Mouse (Mus musculus): ENCODE data around the gene Prnd. TPM values are rescaled to one million over a fixed set of nuclear protein-coding genes. Genes with fewer than 3 reads are reported as not detected.

Gene Prnd
- total and polyA plus RNA-seq, 3 experiments, result 0.76 to 11.4 (median 5.6) TPM

- H3K36me3 ChIP-seq (replicated peaks in 1 of 2; ENCODE audit: control insufficient read depth in 1 of 2, insufficient read depth in 1 of 2, low read length in 1 of 2), result peaks cover 47 to 72% of the 10 kb centered on the region in 2 experiments
- H3K27ac ChIP-seq (ENCODE audit: insufficient read depth, low read depth), result no peak overlapping the region
- H3K79me2 ChIP-seq (replicated peaks; ENCODE audit: control insufficient read depth, extremely low read depth, insufficient read depth, poor library complexity, severe bottlenecking), result no peaks in the 10 kb centered on the region; the same call in 1 of the 2 replicates
- dilution Hi-C loops (cut with MboI; ENCODE audit: extremely low pct_ligation_motif_present, extremely low pct_unique_long_range_greater_than_20kb, low sequenced_read_pairs) (no loop called here), in situ Hi-C loops (cut with MboI; ENCODE audit: low pct_ligation_motif_present, low pct_unique_long_range_greater_than_20kb, low sequenced_read_pairs) (no loop called here)
- no peak overlapping the region for H3K9ac ChIP-seq (ENCODE audit: insufficient read depth, low read depth)
- no peak overlapping the region for H3K4me3 ChIP-seq (replicated peaks in 1 of 3; ENCODE audit: low read depth in 2 of 3, low read length in 2 of 3, poor library complexity in 1 of 3)
- H3K4me1 ChIP-seq (ENCODE audit: control insufficient read depth in 1 of 2, insufficient read depth in 2 of 2), result peaks cover 19 to 76% of the 10 kb centered on the region in 2 experiments
- DNase-seq (ENCODE audit: extremely low read depth), result no peak
- no peak overlapping the region for H3K4me2 ChIP-seq (ENCODE audit: insufficient read depth, low read depth, poor library complexity, severe bottlenecking)
- TF ChIP-seq NRF1 (IDR thresholded peaks at IDR 0.05; ENCODE audit: low read depth, low read length) (no peak), USF1 (IDR thresholded peaks at IDR 0.05; ENCODE audit: low read depth, low read length) (no peak), MAZ (IDR thresholded peaks at IDR 0.05; ENCODE audit: low read depth, low read length) (no peak), GABPA (IDR thresholded peaks at IDR 0.05; ENCODE audit: insufficient replicate concordance, low read depth, low read length) (no peak), MAFK (IDR thresholded peaks at IDR 0.05; ENCODE audit: insufficient replicate concordance, low read length) (no peak), EP300 (IDR thresholded peaks at IDR 0.05; ENCODE audit: low read length) (no peak), USF2 (conservative IDR thresholded peaks at IDR 0.05; ENCODE audit: low read depth, low read length) (no peak), POLR2AphosphoS2 (IDR thresholded peaks at IDR 0.05; ENCODE audit: low read depth, low read length) (no peak), TCF12 (IDR thresholded peaks at IDR 0.05; ENCODE audit: low read depth, low read length) (no peak), RCOR1 (conservative IDR thresholded peaks at IDR 0.05; ENCODE audit: low read depth, low read length) (no peak), SIN3A (IDR thresholded peaks at IDR 0.05; ENCODE audit: low read length) (no peak), POLR2A (IDR thresholded peaks at IDR 0.05; ENCODE audit: low read depth, low read length) (no peak), MYC (IDR thresholded peaks at IDR 0.05; ENCODE audit: low read depth, low read length) (no peak), ZC3H11A (IDR thresholded peaks at IDR 0.05; ENCODE audit: low read depth, low read length) (no peak), UBTF (IDR thresholded peaks at IDR 0.05; ENCODE audit: low read depth, low read length) (no peak), SMC3 (IDR thresholded peaks at IDR 0.05; ENCODE audit: low read depth, low read length) (no peak)
- no peaks in the 10 kb centered on the region for H3K27me3 ChIP-seq (replicated peaks)
- H3K9me3 ChIP-seq (replicated peaks; ENCODE audit: low read length), result no peaks in the 10 kb centered on the region
Measured at GRCm38 (mm10) chr2:131992487-131992886, 41.8 kb downstream of the Prnd start.

- dilution Hi-C loops (cut with MboI; ENCODE audit: extremely low pct_ligation_motif_present, extremely low pct_unique_long_range_greater_than_20kb, low sequenced_read_pairs), result no loop called here
- TF ChIP-seq TCF12 (IDR thresholded peaks at IDR 0.05; ENCODE audit: low read depth, low read length), result no peak
- TF ChIP-seq MEF2A (IDR thresholded peaks at IDR 0.05; ENCODE audit: borderline replicate concordance, low read depth, low read length), result no peak
- TF ChIP-seq MYC (IDR thresholded peaks at IDR 0.05; ENCODE audit: low read depth, low read length), result no peak
- TF ChIP-seq EP300 (IDR thresholded peaks at IDR 0.05; ENCODE audit: low read length), result no peak
- no peak for TF ChIP-seq CHD2 (IDR thresholded peaks at IDR 0.05; ENCODE audit: low read length)
- TF ChIP-seq JUN (IDR thresholded peaks at IDR 0.05; ENCODE audit: insufficient read depth, low read depth, low read length), result no peak
- no peak overlapping the region for H3K4me2 ChIP-seq (ENCODE audit: insufficient read depth, low read depth, poor library complexity, severe bottlenecking)
Measured at GRCm38 (mm10) chr2:131993151-131993550, 42.5 kb downstream of the Prnd start.

More at GRCm38 (mm10) chr2:131993151-131993550, 42.5 kb downstream of the Prnd start:
- Histone ChIP-seq H3K27me3 (replicated peaks) (no peaks in the 10 kb centered on the region), H3K9ac (ENCODE audit: insufficient read depth, low read depth) (no peak overlapping the region), H3K79me2 (replicated peaks; ENCODE audit: control insufficient read depth, extremely low read depth, insufficient read depth, poor library complexity, severe bottlenecking) (no peaks in the 10 kb centered on the region; the same call in 1 of the 2 replicates), H3K9me3 (replicated peaks; ENCODE audit: low read length) (no peaks in the 10 kb centered on the region), H3K4me3 (replicated peaks in 1 of 3; ENCODE audit: low read depth in 2 of 3, low read length in 2 of 3, poor library complexity in 1 of 3) (no peak overlapping the region), H3K36me3 (replicated peaks in 1 of 2; ENCODE audit: control insufficient read depth in 1 of 2, insufficient read depth in 1 of 2, low read length in 1 of 2) (peaks cover 52 to 78% of the 10 kb centered on the region in 2 experiments), H3K27ac (ENCODE audit: insufficient read depth, low read depth) (no peak overlapping the region), H3K4me1 (ENCODE audit: control insufficient read depth in 1 of 2, insufficient read depth in 2 of 2) (peaks cover 19 to 72% of the 10 kb centered on the region in 2 experiments)
- in situ Hi-C loops (cut with MboI; ENCODE audit: low pct_ligation_motif_present, low pct_unique_long_range_greater_than_20kb, low sequenced_read_pairs), result no loop called here
- DNase-seq (ENCODE audit: extremely low read depth), result no peak

Data from CH12.LX (cell line).